Mouse (Mus musculus): ENCODE measurements around the gene Fam110a.

GRCm38 (mm10) chr2:151991446-151991845, 11.4 kb upstream of the Fam110a start:
- no peak for TF ChIP-seq CTCF (IDR thresholded peaks at IDR 0.05; ENCODE audit: low read depth)
- TF ChIP-seq EP300 (IDR thresholded peaks at IDR 0.05; ENCODE audit: low read depth) = no peak
